Mouse (Mus musculus) A20 (cell line): ENCODE measurements around the gene Zfp143.
"Not testable (repeated sequence)": the region's sequence is repeated elsewhere in the genome, so short reads cannot be mapped to it uniquely, and the experiment has no call there.

Experiments
- DNase-seq: peaks from one replicate; pipeline ENCODE4 v3.0.0-alpha.2; 2011; ENCODE audit warnings: low read depth, low spot score

The Zfp143 gene

DNA sequence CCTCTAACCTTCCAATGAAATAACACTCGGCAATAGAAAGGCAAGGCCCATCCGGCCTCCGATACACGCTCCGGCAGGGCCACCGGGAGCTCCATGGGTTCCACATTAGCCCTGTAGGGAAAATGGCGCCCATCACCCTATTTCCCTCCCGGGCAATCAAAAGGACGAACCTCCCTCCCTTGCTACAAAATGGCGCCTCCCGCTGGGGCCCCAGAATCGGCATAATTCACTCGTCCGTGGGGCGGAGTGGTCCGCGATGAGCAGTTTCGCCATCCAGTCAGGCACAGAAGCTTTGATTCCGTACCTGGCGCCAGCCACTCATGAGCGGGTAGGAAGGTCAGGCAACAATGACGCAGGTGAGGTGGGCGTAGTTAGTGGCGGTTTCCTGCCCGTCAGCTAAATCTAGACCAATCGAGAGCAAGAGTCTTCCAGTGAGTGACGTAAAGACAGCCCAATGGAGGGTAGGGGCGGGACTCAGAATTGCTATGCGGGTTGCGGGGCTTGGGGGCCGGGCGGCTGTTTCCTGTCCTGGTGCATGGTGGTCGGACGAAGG lies at the start of gene Zfp143:
Zfp143 (plus strand) TSS at position 19 of the 553 bp plus-strand sequence.
- DNase-seq = peak; percentile 100

DNA sequence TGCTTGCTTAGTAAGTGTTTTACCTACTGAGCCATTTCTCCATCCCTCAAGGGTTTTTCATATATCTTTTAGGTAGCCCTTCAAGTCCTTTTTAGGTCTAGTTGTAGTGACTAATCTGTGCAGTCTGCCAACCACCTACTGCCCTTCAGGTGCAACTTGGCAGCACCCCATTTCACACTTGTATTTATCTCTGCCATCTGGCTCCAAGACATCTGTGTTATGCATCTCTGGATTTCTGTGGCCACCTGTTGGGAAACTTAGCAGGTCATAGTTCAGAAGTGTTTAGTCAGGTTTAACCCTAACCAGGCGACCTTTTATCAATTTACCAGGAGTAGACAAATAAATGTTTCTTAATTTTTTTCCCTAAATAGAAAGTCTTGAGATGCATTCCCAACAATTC lies 49.6 kb upstream of the Zfp143 start:
- DNase-seq = no peak

DNA sequence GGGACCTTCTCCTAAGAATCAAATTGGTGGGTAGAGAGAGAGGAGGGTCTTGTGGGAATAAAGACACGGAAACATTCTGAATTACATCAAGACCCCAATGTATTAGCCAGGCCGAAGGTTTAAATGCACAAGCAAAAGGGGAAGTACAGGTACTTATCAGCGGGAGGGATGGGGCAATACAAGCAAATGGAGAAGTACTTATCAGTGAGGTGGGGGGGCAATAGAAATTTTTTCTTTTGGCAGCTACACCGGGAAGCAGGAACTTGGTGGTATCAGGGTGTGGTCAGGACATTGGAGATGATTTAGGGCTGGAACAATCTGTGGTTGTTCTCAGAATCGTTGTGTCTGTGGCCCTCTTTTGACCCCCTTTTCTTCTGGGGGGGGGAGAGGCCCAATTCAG lies 46.7 kb upstream of the Zfp143 start:
- DNase-seq = no peak

DNA sequence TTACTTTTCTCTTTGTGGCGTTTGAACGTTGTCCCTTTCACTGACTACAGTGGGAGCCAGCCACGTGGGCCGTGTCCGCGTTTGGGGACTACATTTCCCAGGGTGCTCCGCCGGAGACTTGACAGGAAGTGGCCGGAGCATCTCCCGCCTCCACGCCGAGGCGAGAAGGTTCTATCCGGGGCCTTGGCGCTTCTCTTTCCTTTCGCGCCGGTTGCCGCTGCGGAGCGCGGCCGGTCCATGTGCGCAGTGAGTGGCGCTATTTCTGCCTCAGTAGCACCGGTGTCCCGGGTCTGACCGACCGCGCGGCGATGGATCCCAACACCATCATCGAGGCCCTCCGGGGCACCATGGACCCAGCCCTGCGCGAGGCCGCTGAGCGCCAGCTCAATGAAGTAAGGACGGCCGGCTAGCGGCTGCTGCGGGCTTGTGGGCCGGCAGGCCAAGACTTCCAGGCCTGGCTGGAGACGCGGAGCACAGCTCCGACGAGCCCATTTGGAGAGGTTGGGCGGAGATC lies 42.8 kb upstream of the Zfp143 start, which contains the start of gene Ipo7:
Ipo7 (plus strand) TSS at position 158 of the 514 bp plus-strand sequence.
- peak; percentile 94 for DNase-seq

DNA sequence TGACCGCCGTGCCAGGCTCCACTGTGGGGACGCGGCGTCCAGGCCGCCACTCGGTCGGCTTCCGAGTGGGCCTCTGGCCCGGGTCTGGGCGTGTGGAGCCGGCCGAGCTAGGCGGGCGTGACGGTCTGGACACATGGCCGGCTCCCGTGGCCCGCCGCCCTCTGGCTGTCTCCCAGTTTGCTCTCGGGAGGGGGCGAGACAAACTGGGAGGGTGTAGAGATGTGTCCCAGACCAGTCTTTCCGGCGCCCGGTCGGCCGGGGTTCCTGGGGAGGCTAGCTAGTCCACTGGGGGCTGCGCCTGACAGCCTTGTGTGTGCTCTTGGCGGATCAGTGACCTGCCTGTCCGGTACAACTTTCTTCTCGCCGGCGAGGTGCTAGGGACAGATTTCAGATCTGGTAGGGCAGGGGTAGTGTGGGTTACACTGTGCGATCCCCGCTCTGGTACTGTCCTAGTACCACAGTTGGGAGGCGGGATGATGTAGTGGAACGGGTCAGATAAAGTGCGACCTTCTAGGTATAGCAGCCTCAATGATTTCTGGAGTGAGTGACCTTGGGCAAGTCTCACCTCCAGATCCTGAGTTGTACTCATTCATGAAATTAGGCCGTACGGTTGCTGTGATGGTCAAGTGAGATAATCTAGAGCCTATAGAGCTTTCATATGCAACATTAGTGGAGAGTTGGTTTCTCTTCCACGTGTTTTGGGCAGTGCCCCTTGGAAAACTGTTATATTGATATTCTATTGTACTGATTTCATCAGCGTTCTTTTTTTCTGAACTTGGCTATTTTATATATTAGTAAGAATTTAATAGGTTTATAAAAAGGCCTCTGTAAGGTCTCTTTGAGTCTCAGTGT lies 42.2 kb upstream of the Zfp143 start:
- DNase-seq = no peak

DNA sequence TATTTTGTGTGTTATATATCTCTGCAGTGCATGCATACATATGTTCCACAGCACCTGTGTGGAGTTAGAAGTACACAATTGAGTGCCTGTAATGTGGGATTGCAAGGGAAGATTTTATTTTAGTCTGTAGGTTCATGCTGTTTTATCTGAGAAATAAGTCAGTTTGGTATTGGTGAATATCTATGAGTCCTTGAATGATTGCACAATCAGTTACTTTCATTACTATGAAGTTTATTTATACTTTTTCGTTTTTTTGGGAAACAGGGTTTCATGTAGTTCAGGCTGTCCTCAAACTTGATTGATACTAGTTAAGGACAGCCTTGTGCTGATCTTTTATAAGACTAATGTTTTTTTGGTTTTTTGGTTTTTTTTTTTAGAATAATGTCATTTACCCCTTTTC lies 37.5 kb upstream of the Zfp143 start:
- DNase-seq = no peak

DNA sequence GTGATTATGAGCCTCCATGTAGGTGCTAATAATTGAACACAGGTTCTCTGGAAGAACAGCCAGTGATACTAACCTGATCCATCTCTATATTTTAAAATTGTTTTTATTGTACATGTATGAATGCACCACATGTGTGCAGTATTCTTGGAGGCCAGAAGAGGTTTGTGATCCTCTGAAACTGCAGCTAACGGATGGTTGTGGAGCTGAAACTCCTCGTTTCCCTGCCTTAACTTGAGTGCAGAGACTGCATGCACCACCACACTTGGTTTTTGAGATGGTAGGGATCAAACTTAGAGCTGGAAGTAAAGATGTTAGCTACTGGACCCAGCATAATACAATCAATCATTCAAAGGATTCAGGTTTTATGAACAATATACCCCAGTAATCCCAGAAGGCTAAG lies 34.4 kb upstream of the Zfp143 start:
- DNase-seq = no peak

DNA sequence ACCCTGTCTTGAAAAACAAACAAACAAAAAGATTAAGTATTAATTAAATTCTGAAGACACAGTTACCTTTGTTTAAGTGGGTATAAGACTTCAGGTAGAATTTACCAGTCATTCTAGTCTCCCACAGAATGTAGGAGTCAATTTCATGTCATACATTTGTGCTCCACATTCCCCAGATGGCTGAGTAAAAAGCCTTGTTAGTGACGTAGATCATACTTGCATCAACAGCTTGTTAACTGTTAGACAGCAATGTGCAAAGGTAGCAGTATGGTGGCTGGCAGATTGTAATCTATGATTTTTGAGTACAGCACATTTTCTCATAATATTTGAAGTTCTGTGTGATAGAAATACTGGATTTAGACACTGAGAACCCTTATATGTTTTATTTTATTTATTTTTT lies 32.2 kb upstream of the Zfp143 start:
- no peak for DNase-seq

DNA sequence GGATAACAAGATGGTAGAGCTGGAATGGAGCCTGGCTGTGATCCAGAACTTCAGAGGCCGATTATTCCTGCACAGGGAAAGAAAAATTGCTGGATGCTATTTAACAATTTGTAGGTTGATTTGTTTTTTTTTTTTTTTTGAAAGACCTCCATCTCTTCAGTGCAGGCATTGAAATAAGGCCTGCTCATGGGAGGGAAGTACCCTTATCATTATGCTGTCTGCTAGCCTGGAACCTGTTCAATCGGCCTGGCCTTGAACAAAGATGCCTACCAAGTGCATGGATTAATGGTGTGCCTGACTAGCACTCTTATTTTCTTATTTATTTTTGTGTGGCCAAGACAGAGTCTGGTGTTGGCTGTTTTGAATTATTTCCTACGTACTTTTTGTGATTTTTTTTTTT lies 30.7 kb upstream of the Zfp143 start:
- DNase-seq = no peak

DNA sequence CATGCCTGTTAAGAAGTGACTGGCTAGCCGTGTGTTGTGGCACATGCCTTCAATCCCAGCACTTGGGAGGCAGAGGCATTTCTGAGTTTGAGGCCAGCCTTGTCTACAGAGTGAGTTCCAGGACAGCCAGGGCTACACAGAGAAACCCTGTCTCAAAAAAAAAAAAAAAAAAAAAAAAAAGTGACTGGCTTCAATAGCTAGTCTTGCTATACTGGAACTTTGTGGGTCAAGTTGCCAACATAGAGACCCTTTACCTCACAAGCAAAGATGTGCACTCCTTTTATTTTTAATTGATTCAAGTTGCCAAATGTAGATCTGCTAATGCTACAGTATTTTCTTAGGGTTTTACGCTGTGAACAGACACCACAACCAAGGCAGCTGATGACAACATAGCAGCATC lies 3.3 kb upstream of the Zfp143 start:
- DNase-seq = not testable (repeated sequence)

DNA sequence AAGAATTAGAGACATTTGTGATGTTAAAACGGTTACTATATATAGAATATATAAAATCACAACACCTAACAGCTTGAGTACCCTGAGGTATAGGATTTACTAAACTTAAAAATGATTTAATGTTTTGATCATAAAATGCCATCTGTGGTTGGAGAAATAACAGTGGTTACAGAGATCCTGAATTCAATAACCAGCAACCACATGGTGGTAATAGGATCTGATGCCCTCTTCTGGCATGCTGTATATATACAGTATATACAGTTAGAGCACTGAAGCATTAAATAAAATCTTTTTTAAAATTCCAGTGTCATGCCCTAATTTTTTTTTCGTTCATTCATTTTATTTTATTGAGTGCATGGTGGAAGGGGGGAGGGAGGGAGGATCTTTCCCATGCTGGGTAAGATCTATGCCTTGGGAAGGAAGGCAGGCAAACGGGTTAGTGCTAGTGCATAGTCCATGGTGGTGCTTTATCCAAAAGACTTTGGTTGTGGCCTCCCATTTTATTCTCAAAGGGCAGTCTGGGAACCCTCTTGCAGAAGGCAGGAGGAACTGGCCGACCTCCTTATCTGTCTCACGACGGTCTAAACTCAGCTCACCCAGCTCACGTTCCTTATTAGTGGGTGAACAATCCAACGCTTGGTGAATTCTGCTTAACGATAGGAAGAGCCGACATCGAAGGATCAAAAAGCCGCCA lies 1.8 kb upstream of the Zfp143 start:
- DNase-seq = peak; percentile 52

DNA sequence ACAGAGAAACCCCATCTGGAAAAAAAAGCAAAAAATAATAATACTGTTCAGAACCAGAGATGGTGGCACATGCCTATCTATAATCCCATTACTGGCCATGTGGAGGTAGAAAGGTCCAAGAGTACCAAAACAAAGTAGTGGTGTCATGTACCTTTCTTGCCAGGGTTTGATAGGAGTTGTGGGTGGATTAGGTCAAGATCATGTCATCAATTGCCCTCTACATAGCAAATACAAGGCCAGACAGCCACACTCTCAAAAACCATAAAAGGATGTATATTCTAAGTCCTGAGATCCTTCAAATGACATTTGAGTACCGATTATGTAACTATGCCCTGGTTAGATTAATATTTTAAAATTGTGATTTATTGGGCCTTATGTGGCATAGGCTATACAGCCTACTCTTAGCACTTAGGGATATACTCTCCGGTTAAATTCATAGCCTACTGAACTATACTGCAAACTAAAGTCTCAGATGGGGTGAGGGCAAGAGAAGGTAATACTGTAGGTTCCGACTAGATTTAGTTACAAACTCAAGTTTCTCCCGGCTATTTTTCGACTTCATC lies 830 bp upstream of the Zfp143 start:
- no peak for DNase-seq

DNA sequence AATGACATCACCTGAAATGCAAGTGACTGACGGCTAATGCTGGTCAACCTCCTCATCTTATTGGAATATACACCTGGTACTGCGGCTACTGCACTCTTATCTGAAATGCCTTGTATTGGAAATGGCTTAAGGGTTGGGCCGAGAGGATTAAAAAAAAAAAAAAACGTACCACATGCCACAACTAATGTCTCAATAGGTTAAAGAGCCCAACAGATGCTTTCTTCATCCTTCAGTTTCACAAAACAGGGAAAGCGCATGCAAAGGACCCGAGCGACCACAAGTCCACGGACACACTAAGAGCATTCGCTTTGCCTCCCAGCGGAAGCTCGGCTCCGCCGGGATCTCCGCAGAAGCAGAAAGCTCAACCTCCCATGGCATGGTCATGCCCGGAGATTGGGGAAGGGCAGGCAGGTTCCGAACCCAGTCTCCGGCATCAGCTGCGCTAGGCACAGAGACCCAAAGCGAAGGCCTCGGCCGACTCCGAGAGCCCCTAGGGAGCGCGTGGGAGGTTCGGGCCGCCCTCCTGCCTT lies 283 bp upstream of the Zfp143 start:
- no peak for DNase-seq

DNA sequence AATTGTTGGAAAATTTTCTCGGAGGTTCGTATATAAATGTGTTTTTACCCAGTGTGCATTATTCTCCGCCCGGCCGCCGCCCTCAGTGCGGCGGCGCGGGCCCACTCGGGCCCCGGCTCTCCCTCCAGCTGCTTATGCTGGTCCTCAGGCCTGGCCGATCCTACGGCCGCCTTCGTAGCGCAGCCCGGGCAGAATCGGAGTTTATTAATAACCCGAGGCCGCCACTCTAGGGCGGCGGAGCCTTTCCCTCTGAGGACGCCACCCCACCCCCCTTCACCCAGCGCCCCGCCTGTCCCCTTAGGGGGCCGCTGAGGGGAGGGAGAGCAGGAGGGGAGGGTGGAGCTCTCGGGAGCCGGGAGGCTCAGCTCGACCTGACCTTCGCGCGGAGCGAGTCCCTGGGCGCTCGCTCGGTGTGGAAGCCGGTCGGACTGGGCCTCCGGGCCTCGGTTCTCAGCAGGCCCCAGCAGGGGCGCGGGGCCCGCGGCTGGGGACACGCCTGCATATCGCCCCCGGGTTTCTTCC lies 796 bp downstream of the Zfp143 start:
- DNase-seq = peak; percentile 92

DNA sequence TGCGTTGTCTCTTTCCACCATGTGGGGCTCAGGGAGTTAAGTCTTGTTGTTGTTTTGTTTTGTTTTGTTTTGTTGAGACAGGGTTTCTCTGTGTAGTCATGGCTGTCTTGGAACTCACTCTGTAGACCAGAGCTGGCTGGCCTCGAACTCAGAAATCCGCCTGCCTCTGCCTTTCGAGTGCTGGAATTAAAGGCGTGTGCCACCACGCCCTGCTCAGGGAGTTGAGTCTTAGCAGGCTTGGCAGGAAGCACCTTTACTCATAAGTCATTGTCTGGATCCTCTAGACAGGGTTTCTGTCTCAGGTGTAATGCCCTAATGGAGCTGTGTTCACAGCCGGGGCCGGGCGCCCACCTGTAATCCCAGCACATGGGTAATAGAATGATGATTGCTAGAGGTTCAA lies 2.7 kb downstream of the Zfp143 start:
- DNase-seq = no peak

DNA sequence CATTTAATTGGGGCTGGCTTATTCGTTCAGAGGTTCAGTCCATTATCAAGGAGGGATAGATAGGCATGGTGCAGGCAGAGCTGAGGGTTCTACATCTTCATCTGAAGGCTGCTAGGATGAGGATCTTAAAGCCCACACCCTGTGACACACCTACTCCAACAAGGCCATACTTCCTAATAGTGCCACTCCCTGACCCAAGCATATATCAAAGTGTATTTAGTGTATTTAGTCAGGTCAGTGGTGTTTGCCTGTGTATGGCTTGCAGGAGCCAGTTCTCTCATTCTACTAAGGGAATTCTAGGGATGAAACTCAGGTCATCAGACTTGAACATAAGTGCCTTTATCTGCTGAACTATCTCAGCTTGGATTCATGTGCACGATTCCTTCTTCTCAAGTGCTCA lies 8.1 kb downstream of the Zfp143 start:
- no peak for DNase-seq

DNA sequence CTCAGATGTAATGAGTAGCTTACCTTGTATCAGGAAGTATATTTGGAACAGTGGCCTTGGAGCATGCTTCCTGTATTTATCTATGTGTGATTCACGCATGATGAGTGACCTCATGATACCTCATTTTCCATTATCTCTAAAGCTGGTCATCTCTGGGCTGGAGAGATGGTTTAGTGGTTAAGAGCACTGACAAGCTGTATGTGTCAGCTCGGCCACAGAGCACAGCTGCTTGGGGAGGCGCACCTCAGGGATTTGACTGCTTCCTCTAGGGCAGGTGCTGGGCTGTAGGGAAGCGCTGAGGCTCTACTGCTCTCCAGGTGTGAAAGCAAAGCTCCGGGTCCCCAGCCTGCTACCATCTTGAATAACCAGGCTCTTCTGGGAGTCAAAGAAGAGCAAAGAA lies 17.2 kb downstream of the Zfp143 start:
- no peak for DNase-seq

DNA sequence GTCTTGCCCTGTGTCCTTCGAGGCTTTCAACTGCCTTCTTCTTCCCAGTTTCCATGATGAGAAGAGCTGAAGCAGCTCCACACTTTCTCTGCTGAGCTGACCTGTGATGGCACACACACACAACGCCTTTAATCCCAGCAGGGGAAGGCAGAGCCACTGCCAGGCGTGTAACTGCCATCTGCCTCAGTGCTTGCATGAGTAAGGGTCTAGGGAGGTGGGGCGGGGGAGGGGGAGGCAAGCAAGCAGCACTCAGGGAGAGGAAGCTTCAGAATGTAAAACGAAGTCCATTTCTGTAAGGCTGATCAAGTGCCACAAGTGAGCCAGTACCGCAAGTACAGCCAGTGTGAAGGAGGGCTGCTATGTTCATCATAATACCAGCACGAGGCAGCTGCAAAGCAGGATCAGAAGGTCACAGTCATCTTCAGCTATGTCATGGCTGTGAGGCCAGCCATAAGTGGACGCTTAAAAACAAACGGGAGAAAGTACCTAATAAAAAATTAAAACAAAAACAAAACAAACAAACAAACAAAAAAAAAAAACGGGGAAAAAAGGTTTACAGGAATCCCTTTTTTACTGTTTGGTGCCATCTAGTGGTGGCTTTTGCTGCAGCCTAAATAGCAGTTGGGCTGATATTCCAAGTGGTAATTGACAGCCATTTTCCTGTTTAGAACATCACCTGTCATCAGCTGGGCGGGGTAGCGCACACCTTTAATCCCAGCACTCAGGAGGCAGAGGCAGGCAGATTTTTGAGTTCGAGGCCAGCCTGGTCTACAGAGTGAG lies 22.6 kb downstream of the Zfp143 start:
- DNase-seq = peak; percentile 59

DNA sequence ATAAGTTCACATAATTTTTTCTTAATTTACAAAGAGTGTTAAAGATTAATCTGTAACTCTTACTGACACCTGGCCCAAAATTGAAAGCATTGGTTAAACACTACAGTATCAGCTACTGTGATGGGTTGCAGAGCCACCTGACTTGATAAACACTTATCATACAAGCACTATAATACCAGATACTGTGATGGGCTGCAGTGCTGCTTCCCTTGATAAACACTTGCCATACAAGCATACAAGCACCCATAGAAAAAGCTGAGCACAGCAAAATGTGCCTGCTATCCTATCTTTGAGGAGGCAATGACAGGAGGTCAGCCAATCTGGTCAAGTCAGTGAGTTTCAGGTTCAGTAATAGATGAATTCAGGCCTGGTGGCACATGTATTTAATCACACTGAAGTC lies 24.2 kb downstream of the Zfp143 start:
- no peak for DNase-seq

DNA sequence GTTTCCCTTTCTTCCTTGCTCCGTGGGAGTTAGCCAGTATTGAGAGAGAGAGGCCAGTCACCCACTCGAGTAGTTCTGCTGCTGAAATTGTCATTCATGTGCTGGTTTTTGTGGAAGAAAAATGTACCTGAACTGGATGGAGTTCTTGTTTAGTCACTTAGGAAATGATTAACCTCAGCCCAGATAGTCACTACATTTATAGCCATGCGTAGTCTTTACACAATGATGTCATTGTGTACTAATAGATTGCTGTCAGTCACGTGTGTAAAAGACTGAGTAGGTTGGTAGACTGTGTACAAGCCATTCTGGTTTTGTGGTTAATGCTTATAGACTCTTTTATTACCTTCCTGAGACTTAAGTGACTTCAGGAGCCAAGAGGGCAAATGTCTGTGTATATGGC lies 26.9 kb downstream of the Zfp143 start:
- no peak for DNase-seq

DNA sequence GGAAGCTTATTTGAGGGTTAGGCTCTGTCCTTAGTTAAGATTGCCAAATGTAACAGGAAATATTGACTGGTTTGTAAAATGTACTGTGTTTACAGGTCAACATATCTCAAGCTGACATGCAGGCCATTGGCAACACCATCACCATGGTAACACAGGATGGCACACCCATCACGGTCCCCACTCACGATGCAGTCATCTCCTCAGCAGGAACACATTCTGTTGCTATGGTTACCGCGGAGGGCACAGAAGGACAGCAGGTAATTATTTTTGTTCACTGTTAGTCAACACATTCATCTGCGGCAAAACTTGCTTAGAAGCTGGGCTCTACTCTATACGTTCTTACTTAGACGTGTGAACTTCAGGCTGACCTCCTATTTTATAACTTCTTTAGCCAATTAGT lies 30.7 kb downstream of the Zfp143 start:
- no peak for DNase-seq
